Mouse (Mus musculus): ENCODE measurements around the gene Ldhc. TPM values are rescaled to one million over a fixed set of nuclear protein-coding genes. Genes with fewer than 3 reads are reported as not detected.

The Ldhc gene
- polyA plus RNA-seq, 1 experiment from 2014 or later = 0.19 TPM

GRCm38 (mm10) chr7:46918678-46919371 is 57.8 kb downstream of the Ldhc start:
- H3K27me3 ChIP-seq (ENCODE audit: control insufficient read depth, insufficient read depth, low read length) = no peaks in the 10 kb centered on the region
- peak overlapping the region; percentile 90 for H3K9ac ChIP-seq (replicated peaks; ENCODE audit: low read depth, low read length)
- peak overlapping the region; percentile 94 for H3K4me3 ChIP-seq (ENCODE audit: low read depth, low read length)
- peaks cover 16% of the 10 kb centered on the region for H3K4me1 ChIP-seq (ENCODE audit: control insufficient read depth, insufficient read depth, low read length)
- H3K4me2 ChIP-seq (ENCODE audit: low read depth, low read length) = peak overlapping the region; percentile 77
- no peaks in the 10 kb centered on the region for H3K9me3 ChIP-seq (ENCODE audit: control insufficient read depth, low read length)
- H3K36me3 ChIP-seq (ENCODE audit: control insufficient read depth, insufficient read depth, low read length) = no peaks in the 10 kb centered on the region
- no peak for ATAC-seq (ENCODE audit: low read depth)
- H3K27ac ChIP-seq (ENCODE audit: low read depth, low read length) = peak overlapping the region; percentile 95; the same call in 1 of the 2 replicates
- WGBS = 20% methylated on average over 13 of the region's 13 CpGs

- no peaks in the 10 kb centered on the region for H3K9me3 ChIP-seq (ENCODE audit: control insufficient read depth, low read length)
- H3K36me3 ChIP-seq (ENCODE audit: control insufficient read depth, insufficient read depth, low read length) = no peaks in the 10 kb centered on the region
- WGBS = under 1% methylated on average over 70 of the region's 75 CpGs
These were observed 58.7 kb downstream of the Ldhc start, which contains the start of gene Tsg101 for GRCm38 (mm10) chr7:46919551-46920176. Tsg101 (minus strand) TSS chr7:46919969.

GRCm38 (mm10) chr7:46922075-46922474 is 61.1 kb downstream of the Ldhc start:
- Histone ChIP-seq H3K27me3 (ENCODE audit: control insufficient read depth, insufficient read depth, low read length) (no peaks in the 10 kb centered on the region), H3K27ac (ENCODE audit: low read depth, low read length) (no peak overlapping the region), H3K4me3 (ENCODE audit: low read depth, low read length) (no peak overlapping the region), H3K4me2 (ENCODE audit: low read depth, low read length) (no peak overlapping the region), H3K9me3 (ENCODE audit: control insufficient read depth, low read length) (no peaks in the 10 kb centered on the region), H3K4me1 (ENCODE audit: control insufficient read depth, insufficient read depth, low read length) (peaks cover 15% of the 10 kb centered on the region), H3K36me3 (ENCODE audit: control insufficient read depth, insufficient read depth, low read length) (no peaks in the 10 kb centered on the region), H3K9ac (replicated peaks; ENCODE audit: low read depth, low read length) (no peak overlapping the region)
- no peak for ATAC-seq (ENCODE audit: low read depth)
- 56% methylated on average over 4 of the region's 4 CpGs for WGBS

More at GRCm38 (mm10) chr7:46919551-46920176, 58.7 kb downstream of the Ldhc start, which contains the start of gene Tsg101:
- H3K4me1 ChIP-seq (ENCODE audit: control insufficient read depth, insufficient read depth, low read length) = peaks cover 16% of the 10 kb centered on the region
- peak within 1 kb of the TSS; percentile 94 for H3K4me3 ChIP-seq (ENCODE audit: low read depth, low read length)
- H3K27me3 ChIP-seq (ENCODE audit: control insufficient read depth, insufficient read depth, low read length) = no peaks in the 10 kb centered on the region
- H3K27ac ChIP-seq (ENCODE audit: low read depth, low read length) = peak within 1 kb of the TSS; percentile 95
- peak; percentile 96 for ATAC-seq (ENCODE audit: low read depth)
- peak within 1 kb of the TSS; percentile 90 for H3K9ac ChIP-seq (replicated peaks; ENCODE audit: low read depth, low read length)
- H3K4me2 ChIP-seq (ENCODE audit: low read depth, low read length) = peak within 1 kb of the TSS; percentile 77

Other genes starting within 250 kb of the Ldhc start
- 35.8 and 46.3 TPM in 2 replicates for gene Sergef, start 221.4 kb upstream of the Ldhc start, polyA plus RNA-seq (2014; fragmentation: Nextera tagmentation; extraction: Ambion mirVana)
- gene Tph1, start 188.7 kb upstream of the Ldhc start, polyA plus RNA-seq (2014; fragmentation: Nextera tagmentation; extraction: Ambion mirVana) = 0.43 and 0.76 TPM in 2 replicates
- gene Saal1, start 150.5 kb upstream of the Ldhc start, polyA plus RNA-seq (2014; fragmentation: Nextera tagmentation; extraction: Ambion mirVana) = 15.4 and 16.7 TPM in 2 replicates
- 0.49 and 1.0 TPM in 2 replicates for gene Saa3, start 145.5 kb upstream of the Ldhc start, polyA plus RNA-seq (2014; fragmentation: Nextera tagmentation; extraction: Ambion mirVana)
- not detected in 2 replicates for gene Saa4, start 128.6 kb upstream of the Ldhc start, polyA plus RNA-seq (2014; fragmentation: Nextera tagmentation; extraction: Ambion mirVana)
- gene Saa1, start 118.2 kb upstream of the Ldhc start, polyA plus RNA-seq (2014; fragmentation: Nextera tagmentation; extraction: Ambion mirVana) = not detected in 2 replicates
- not detected in 2 replicates for gene Saa2, start 109.4 kb upstream of the Ldhc start, polyA plus RNA-seq (2014; fragmentation: Nextera tagmentation; extraction: Ambion mirVana)
- gene Hps5, start 65.1 kb upstream of the Ldhc start, polyA plus RNA-seq (2014; fragmentation: Nextera tagmentation; extraction: Ambion mirVana) = 14.0 and 14.8 TPM in 2 replicates
- gene Gtf2h1, start 65.1 kb upstream of the Ldhc start, polyA plus RNA-seq (2014; fragmentation: Nextera tagmentation; extraction: Ambion mirVana) = 40.5 and 44.9 TPM in 2 replicates
- 427 and 481 TPM in 2 replicates for gene Ldha, start 19.7 kb upstream of the Ldhc start, polyA plus RNA-seq (2014; fragmentation: Nextera tagmentation; extraction: Ambion mirVana)
- gene Tsg101, start 58.8 kb downstream of the Ldhc start, polyA plus RNA-seq (2014; fragmentation: Nextera tagmentation; extraction: Ambion mirVana) = 384 and 385 TPM in 2 replicates
- gene Uevld, start 97.3 kb downstream of the Ldhc start, polyA plus RNA-seq (2014; fragmentation: Nextera tagmentation; extraction: Ambion mirVana) = 5.2 and 5.5 TPM in 2 replicates
- gene Gm9999, start 122.4 kb downstream of the Ldhc start, polyA plus RNA-seq (2014; fragmentation: Nextera tagmentation; extraction: Ambion mirVana) = not detected in 2 replicates
- 7.1 and 10.0 TPM in 2 replicates for gene Spty2d1, start 147.2 kb downstream of the Ldhc start, polyA plus RNA-seq (2014; fragmentation: Nextera tagmentation; extraction: Ambion mirVana)
- gene Tmem86a, start 189.4 kb downstream of the Ldhc start, polyA plus RNA-seq (2014; fragmentation: Nextera tagmentation; extraction: Ambion mirVana) = 15.4 and 19.3 TPM in 2 replicates